Mouse (Mus musculus): Measurements from ENCODE around the gene Ipo4. TPM values are rescaled to one million over a fixed set of nuclear protein-coding genes. Genes with fewer than 3 reads are reported as not detected.

The Ipo4 gene
- total RNA-seq, 2 experiments from 2014 or later, result 141 to 164 TPM

DNA sequence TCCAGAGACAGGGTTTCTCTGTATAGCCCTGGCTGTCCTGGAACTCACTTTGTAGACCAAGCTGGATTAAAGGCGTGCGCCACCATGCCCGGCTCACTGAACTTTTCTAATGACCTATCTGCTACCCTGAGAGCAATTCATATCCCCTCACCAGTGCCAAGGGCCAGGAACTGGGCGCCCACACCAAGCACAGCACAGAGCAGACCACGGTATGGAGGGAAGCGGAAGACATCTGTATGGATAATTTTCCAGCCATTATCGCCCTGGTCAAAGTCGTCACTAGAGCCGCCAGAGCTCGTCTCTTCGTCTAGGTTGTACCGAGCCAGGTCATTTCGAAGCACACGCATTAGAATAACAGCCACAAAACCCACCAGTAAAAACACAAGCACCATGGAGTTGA is 5.1 kb upstream of the Ipo4 start:
- intact Hi-C loops (cut with DNase I), result no loop called here
- no peak for DNase-seq (ENCODE audit: extremely low spot score in 1 of 2, low spot score in 2 of 2)

- intact Hi-C loops (cut with DNase I), result no loop called here
- DNase-seq (ENCODE audit: extremely low spot score in 1 of 2, low spot score in 2 of 2), result no peak
These were observed 2.0 kb upstream of the Ipo4 start, which contains the start of gene Gm49378 for GRCm38 (mm10) chr14:55637795-55638194. Gene Gm49378 (minus strand): TSS chr14:55637895.

- intact Hi-C loops (cut with DNase I), result no loop called here
- peak; percentile 20 to 51 for DNase-seq (ENCODE audit: extremely low spot score in 1 of 2, low spot score in 2 of 2)
These were observed 759 bp downstream of the Ipo4 start for GRCm38 (mm10) chr14:55634874-55635522.

DNA sequence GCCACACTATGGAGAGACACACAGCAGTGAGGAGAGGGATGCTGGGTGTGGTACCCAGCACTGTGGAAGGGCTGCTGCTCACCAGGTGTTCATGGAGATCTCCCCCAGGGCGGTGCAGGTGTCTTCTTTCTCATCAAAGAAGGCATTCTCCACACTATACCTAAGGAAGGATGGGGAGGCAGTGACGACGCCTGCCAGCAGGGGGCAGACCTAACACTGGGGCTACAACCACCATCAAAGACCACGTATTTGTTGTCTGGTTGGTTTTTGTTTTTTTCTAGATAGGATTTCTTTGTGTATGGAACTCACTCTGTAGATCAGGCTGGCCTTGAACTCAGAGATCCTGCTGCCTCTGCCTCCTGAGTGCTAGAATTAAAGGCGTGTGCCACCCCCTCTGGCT is 6.4 kb downstream of the Ipo4 start:
- DNase-seq (ENCODE audit: extremely low spot score in 1 of 2, low spot score in 2 of 2), result no peak
- intact Hi-C loops (cut with DNase I), result no loop called here

- intact Hi-C loops (cut with DNase I), result no loop called here
These were observed 7.5 kb downstream of the Ipo4 start for GRCm38 (mm10) chr14:55628077-55628827.

DNA sequence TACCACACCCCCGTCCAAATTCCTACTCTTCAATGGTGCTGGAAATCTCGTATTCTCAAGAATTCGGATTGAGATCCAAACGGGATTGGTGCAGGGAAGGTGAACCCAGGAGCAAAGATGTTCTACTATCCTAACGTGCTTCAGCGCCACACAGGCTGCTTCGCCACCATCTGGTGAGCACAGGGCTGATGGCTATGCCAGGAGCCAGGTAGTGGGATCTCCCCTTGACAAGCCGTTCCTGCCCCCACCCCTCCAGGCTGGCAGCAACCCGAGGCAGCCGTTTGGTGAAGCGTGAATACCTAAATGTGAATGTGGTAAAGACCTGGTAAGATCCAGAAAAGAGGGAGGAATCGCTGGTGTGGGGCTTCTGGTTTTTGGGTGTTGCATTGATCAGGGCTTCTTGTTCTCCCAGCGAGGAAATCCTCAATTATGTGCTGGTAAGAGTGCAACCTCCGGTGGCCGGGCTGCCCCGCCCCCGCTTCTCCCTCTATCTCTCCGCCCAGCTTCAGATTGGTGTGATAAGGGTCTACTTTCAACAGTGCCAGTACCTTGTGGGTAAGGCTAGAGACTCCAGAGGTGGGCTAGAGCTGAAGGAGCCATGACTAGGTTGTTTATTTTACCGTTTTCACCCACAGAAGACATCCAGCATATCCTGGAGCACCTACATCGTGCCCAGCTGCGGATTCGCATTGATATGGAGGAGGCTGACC is 17.1 kb downstream of the Ipo4 start:
- intact Hi-C loops (cut with DNase I), result no loop called here
- DNase-seq (ENCODE audit: extremely low spot score in 1 of 2, low spot score in 2 of 2), result peak in 1 of 2 experiments; percentile 23

More at GRCm38 (mm10) chr14:55628077-55628827, 7.5 kb downstream of the Ipo4 start:
- no peak for DNase-seq (ENCODE audit: extremely low spot score in 1 of 2, low spot score in 2 of 2)

GRCm38 (mm10) chr14:55617822-55618221 is 17.9 kb downstream of the Ipo4 start, which contains the start of gene Rec8:
Gene Rec8 (plus strand): TSS chr14:55618037.
- intact Hi-C loops (cut with DNase I), result no loop called here
- DNase-seq (ENCODE audit: extremely low spot score in 1 of 2, low spot score in 2 of 2), result peak in 1 of 2 experiments; percentile 51

DNA sequence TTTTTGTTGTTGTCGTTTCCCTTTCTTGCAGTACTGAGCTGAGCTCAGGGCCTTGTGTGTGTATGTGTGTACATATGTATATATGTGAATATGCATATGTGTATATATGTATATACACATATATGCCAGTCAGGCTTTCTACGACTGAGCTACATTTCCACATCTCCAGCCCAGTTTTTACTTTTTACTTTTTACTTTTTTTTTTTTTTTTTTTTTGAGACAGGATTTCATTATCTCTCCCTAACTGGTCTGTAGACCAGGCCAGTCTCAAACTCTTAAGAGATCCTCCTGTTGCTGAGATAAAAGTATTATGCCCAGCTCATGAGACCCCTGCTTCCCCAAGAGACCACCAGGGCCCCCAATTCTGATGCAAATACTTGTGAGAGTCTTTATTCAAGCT is 18.9 kb downstream of the Ipo4 start:
- intact Hi-C loops (cut with DNase I), result no loop called here
- no peak for DNase-seq (ENCODE audit: extremely low spot score in 1 of 2, low spot score in 2 of 2)

DNA sequence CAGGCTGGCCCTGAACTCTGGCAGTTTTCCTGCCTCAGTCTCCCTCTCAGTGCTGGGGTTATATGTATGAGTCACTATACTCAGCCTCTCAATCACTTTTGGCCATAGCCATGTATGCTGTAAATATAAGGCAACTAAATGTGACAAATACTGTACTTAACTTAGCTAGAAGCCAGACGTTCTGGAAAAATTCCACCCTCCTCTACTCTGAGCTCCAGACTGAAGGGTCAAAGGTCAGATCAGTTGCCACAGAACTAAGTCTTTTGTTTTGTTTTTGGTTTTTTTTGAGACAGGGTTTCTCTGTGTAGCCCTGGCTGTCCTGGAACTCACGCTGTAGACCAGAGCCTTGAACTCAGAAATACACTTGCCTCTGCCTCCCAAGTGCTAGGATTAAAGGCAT is 19.9 kb downstream of the Ipo4 start:
- intact Hi-C loops (cut with DNase I), result no loop called here
- no peak for DNase-seq (ENCODE audit: extremely low spot score in 1 of 2, low spot score in 2 of 2)

DNA sequence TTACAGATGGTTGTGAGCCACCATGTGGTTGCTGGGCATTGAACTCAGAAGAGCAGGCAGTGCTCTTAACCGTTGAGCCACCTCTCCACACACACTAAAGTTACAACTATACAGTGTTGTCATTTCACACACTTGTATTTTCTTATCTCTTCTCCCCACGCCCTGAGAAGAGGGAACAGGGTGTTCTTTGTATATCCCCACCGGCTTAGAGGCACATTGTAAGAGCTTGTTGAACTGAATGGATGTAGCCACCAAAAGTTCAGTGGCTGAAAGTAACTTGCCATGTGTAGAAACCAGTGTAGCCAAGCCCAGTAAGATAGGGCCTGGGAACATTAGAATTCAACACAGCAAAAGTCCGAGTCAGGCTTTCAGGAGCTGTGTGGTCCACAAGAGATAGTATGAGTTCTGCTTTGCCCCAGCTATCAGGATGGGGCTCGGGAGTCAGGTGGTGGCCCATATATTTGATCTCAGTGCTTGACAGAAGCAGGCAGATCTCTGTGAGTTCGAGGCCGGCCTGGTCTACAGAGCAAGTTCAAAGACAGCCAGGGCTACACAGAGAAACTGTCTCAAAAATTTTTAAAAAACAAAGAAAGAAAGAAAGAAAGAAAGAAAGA is 21.1 kb downstream of the Ipo4 start:
- intact Hi-C loops (cut with DNase I), result no loop called here
- no peak for DNase-seq (ENCODE audit: extremely low spot score in 1 of 2, low spot score in 2 of 2)

DNA sequence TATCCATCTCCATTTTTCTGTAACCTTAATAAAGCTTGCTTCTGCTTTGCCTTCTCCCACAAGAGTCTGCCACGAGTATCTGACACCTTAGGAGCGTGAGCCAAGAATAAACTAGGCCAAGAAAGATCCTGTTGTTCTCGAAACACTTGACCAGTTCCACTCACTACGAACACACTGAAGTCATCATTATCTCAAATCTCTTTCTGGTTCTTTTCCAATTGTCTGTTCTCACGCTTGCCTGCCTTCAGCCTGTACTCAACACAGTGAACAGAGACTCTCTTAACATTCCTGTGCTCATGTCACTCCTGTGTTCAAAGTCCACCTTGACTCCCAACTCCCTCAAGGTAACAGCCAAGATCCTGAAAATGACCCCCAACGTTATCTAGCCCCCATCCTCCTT is 22.4 kb downstream of the Ipo4 start:
- intact Hi-C loops (cut with DNase I), result no loop called here

DNA sequence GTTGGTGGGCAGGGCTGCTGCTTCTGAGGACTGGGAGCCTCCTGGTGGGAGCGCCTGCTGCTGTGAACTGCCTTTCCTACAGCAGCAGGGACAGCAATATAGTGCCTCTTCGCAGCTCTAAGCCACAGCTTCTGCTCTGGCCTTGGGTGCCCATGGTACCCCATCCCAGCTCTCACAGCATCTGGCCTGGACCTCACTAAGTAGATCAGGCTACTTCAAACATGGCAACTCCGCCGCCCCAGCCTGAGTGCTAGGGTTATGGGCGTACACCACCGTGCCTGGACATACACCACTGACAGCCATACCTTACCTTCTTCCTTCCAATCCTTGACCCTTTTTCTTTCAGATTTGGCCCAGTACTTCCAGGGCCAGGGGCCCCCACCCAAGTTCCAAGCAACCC is 27.4 kb downstream of the Ipo4 start:
- no peak for DNase-seq (ENCODE audit: extremely low spot score in 1 of 2, low spot score in 2 of 2)
- intact Hi-C loops (cut with DNase I), result no loop called here

More for the DNA sequence above, 22.4 kb downstream of the Ipo4 start:
- DNase-seq (ENCODE audit: extremely low spot score in 1 of 2, low spot score in 2 of 2), result no peak

- DNase-seq (ENCODE audit: extremely low spot score in 1 of 2, low spot score in 2 of 2), result no peak
- intact Hi-C loops (cut with DNase I), result no loop called here
These were observed 29.9 kb downstream of the Ipo4 start for GRCm38 (mm10) chr14:55605743-55606459.

- no peak for DNase-seq (ENCODE audit: extremely low spot score in 1 of 2, low spot score in 2 of 2)
- intact Hi-C loops (cut with DNase I), result no loop called here
These were observed 30.9 kb downstream of the Ipo4 start for GRCm38 (mm10) chr14:55604823-55605222.

DNA sequence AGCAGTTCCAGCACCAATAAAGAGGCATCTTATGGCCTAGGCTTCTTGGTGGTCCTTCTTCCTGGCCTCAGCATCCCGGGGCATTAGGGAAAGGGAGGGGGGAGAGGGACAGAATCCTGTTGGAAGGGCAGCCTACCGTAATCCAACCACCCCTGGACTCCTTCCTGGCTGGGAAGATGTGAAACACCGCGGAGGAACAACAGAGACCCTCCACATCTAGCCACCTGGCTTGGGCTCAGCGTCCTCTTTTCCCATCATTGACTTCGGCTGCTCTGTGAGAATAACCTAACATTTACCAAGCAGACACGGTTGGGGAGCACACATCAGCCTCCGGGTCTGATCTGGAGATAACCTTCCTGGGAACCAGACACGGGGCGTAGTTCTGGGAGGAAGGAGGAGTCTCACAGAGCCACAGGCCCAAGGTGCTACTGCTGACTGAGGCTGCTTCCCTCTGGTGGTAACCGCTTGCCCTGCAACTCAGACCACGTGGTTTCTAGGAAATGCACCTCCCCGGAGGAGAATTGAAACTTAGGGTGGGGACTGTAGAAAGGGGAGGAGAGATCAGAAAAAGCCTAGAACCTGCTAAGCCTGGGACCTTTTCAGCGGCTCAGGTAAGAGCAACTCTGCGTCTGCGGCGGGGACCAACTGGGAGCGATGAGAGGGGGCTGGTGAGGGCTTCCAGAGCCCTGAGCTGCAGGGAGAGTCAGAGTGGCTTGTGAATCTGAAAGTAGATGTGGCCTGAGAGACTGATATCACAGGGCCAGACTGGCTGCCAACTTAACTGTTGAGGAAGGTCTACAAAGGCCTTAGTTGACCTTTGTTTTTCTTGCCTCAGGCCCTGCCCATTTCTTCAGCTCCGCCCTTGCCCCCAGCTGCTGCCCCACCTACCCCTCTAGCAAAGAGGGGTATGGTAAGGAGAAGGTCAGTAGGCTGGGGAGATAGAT is 31.9 kb downstream of the Ipo4 start:
- intact Hi-C loops (cut with DNase I), result no loop called here
- DNase-seq (ENCODE audit: extremely low spot score in 1 of 2, low spot score in 2 of 2), result peak; percentile 86 to 92

GRCm38 (mm10) chr14:55603271-55603632 is 32.5 kb downstream of the Ipo4 start, which contains the start of gene Irf9:
Gene Irf9 (plus strand): TSS chr14:55603571.
- DNase-seq (ENCODE audit: extremely low spot score in 1 of 2, low spot score in 2 of 2), result no peak
- intact Hi-C loops (cut with DNase I), result no loop called here

GRCm38 (mm10) chr14:55598521-55599390 is 37.0 kb downstream of the Ipo4 start:
- DNase-seq (ENCODE audit: extremely low spot score in 1 of 2, low spot score in 2 of 2), result no peak
- intact Hi-C loops (cut with DNase I), result no loop called here

All from left cerebral cortex, postnatal 10 days (tissue).